Mouse (Mus musculus): ENCODE data around the gene Klhl26. TPM values are rescaled to one million over a fixed set of nuclear protein-coding genes. Genes with fewer than 3 reads are reported as not detected.
A peak's percentile ranks its signal among the peaks of the same experiment; 100 is the strongest.

The Klhl26 gene
- polyA plus RNA-seq, 1 experiment from 2014 or later, result 24.4 TPM

DNA sequence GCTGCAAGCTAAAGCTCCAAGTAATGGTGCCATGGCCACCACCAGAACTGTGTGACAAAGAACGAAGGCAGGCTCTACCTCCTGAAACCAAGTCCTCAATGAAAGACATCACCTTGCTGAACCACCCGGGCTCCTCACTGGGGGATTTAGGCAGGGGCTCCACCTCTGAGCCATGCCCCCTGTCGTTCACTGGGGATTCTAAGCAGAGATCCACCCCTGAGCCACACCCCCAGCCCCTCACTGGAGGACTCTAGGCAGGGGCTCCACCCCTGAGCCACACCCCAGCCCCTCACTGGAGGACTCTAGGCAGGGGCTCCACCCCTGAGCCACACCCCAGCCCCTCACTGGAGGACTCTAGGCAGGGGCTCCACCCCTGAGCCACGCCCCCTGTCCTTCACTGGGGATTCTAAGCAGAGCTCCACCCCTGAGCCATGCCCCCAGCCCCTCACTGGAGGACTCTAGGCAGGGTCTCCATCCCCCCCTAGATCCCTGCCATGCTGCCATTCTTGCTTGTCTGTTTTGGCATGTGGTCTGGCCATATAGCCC lies 43.7 kb downstream of the Klhl26 start:
- 47% methylated on average over 4 of the region's 4 CpGs for WGBS
- Histone ChIP-seq H3K9ac (no peak overlapping the region), H3K27me3 (ENCODE audit: insufficient read depth, low read length) (no peaks in the 10 kb centered on the region), H3K4me2 (no peak overlapping the region), H3K36me3 (ENCODE audit: insufficient read depth) (0 out of 2 replicates have a peak, but pooled peaks cover 7% of the 10 kb centered on the region), H3K27ac (ENCODE audit: low read depth) (no peak overlapping the region), H3K9me3 (ENCODE audit: low read depth, low read length) (no peaks in the 10 kb centered on the region), H3K4me1 (ENCODE audit: insufficient read depth) (no peaks in the 10 kb centered on the region), H3K4me3 (ENCODE audit: low read depth, low read length) (no peak overlapping the region)
- no peak for TF ChIP-seq CTCF (IDR thresholded peaks at IDR 0.05; ENCODE audit: low read depth)
- ATAC-seq (ENCODE audit: insufficient read depth) (no peak), DNase-seq (no peak)

DNA sequence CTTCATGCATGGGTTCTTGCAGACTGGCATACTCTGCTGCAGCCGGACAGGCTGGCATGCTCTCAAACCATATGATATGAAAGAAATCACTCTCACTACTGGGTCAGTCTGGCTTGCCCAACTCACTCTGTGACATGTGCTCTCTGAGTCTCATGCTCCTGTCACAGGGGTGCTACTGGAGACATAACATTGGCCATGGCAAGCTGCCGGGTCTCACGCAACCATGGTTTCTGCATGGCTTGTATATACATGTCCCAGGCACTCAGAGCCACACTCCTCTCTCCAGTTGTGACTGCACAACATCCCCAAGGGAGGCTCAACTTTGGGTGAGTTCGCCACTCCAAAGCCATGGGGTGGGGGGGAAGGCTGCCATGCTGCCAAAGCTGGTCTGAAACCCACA lies 45.6 kb downstream of the Klhl26 start:
- WGBS, result 89% methylated on average over 4 of the region's 4 CpGs
- no peak overlapping the region for H3K27ac ChIP-seq (ENCODE audit: low read depth)
- H3K4me3 ChIP-seq (ENCODE audit: low read depth, low read length), result no peak overlapping the region
- no peaks in the 10 kb centered on the region for H3K9me3 ChIP-seq (ENCODE audit: low read depth, low read length)
- no peak for TF ChIP-seq CTCF (IDR thresholded peaks at IDR 0.05; ENCODE audit: low read depth)
- no peak for DNase-seq
- H3K4me2 ChIP-seq, result no peak overlapping the region
- H3K4me1 ChIP-seq (ENCODE audit: insufficient read depth), result no peaks in the 10 kb centered on the region
- ATAC-seq (ENCODE audit: insufficient read depth), result no peak
- H3K36me3 ChIP-seq (ENCODE audit: insufficient read depth), result 0 out of 2 replicates have a peak, but pooled peaks cover 7% of the 10 kb centered on the region
- no peaks in the 10 kb centered on the region for H3K27me3 ChIP-seq (ENCODE audit: insufficient read depth, low read length)
- no peak overlapping the region for H3K9ac ChIP-seq

DNA sequence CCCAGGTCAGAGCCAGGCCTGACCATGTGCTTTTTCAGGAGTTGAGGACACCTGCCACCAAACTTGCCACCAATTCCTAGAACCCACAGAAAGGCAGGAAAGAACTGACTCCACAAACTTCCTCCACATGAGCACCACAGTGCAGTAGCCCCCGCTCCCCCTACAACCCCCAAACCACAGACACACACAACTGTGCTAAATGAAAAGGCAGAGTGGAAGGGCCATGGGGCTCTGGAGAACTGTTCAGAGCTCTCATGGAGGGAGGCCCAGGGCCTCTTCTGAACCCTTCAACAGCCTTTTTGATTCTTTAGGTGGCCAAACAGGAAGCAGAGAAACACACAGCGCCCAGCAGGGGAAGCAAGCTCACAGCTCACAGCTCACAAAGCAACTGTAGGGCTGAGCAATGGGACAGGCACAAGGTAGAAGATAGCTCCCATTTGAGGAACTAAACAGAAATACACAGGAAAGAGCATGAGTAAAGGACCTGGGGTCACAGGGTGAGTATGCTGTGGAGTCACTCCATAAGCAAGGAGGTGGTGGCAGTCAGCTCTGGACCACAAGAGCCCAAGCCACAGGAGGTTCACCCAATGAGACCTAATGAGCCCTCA lies 50.4 kb downstream of the Klhl26 start:
- no peak for TF ChIP-seq CTCF (IDR thresholded peaks at IDR 0.05; ENCODE audit: low read depth)
- ATAC-seq (ENCODE audit: insufficient read depth) (no peak), DNase-seq (no peak)
- no peak overlapping the region for H3K4me3 ChIP-seq (ENCODE audit: low read depth, low read length)
- H3K9me3 ChIP-seq (ENCODE audit: low read depth, low read length), result no peaks in the 10 kb centered on the region
- H3K27me3 ChIP-seq (ENCODE audit: insufficient read depth, low read length), result no peaks in the 10 kb centered on the region
- H3K36me3 ChIP-seq (ENCODE audit: insufficient read depth), result no peaks in the 10 kb centered on the region
- 82% methylated on average over 2 of the region's 2 CpGs for WGBS
- no peak overlapping the region for H3K27ac ChIP-seq (ENCODE audit: low read depth)
- no peaks in the 10 kb centered on the region for H3K4me1 ChIP-seq (ENCODE audit: insufficient read depth)
- no peak overlapping the region for H3K9ac ChIP-seq
- H3K4me2 ChIP-seq, result no peak overlapping the region

DNA sequence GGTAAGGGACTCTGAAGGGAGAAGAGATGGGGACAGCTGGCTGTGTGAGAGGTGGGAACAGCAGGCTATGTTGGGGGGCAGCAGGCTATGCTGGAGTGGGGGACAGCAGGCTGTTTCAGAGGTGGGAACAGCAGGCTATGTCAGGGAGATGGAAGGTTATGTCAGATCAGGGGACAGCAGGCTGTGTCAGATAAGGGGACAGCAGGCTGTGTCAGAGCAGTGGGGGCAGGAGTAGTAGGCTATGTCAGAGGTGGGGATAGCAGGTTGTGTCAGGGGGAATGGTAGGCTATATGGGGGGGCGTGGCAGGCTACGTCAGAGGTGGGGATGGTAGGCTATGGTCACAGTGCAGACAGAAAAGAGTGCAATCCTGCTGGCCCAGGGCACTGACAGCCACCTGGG lies 54.0 kb downstream of the Klhl26 start:
- H3K4me2 ChIP-seq, result no peak overlapping the region
- H3K36me3 ChIP-seq (ENCODE audit: insufficient read depth), result no peaks in the 10 kb centered on the region
- DNase-seq, result no peak
- H3K9me3 ChIP-seq (ENCODE audit: low read depth, low read length), result no peaks in the 10 kb centered on the region
- no peak overlapping the region for H3K9ac ChIP-seq
- 84% methylated on average over 2 of the region's 2 CpGs for WGBS
- H3K27me3 ChIP-seq (ENCODE audit: insufficient read depth, low read length), result no peaks in the 10 kb centered on the region
- H3K27ac ChIP-seq (ENCODE audit: low read depth), result no peak overlapping the region
- no peak overlapping the region for H3K4me3 ChIP-seq (ENCODE audit: low read depth, low read length)
- H3K4me1 ChIP-seq (ENCODE audit: insufficient read depth), result 0 out of 2 replicates have a peak, but pooled peaks cover 12% of the 10 kb centered on the region
- ATAC-seq (ENCODE audit: insufficient read depth), result no peak
- TF ChIP-seq CTCF (IDR thresholded peaks at IDR 0.05; ENCODE audit: low read depth), result no peak

DNA sequence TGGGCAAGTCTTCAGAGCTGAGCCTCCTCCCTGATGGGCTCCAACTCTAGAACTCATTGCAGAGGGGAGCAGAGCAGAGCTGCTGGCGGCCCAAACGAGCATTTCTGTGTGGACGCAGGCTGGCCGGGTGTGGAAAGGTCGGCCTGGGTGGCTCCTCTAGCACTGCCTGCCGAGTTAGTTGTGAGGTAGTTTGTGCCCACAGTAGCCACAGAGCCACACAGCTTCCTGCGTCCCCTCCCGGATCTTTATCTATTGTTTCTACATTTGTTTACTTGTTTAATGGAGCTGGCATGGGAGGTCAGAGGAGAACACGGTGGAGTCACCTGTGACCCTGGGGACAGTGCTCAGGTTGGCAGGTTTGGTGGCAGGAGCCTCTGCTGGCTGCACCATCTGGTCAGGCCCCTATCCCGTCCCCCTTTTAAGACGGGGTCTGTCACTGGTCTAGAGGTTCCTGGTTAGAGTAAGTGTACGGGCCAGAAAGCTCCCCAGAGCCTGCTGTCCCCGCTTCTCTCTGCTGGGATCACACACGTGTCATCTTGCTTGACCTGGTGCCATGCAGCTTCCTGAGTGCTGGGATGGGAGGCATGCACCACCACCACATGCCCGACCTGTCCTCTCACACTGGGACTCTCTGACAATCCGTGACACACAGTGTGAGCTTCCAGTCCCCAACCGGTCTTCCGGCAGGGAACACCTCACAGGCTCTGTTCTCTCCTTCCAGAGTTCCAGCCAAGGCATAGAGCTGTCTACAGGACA lies 55.2 kb downstream of the Klhl26 start:
- Histone ChIP-seq H3K27me3 (ENCODE audit: insufficient read depth, low read length) (no peaks in the 10 kb centered on the region), H3K36me3 (ENCODE audit: insufficient read depth) (no peaks in the 10 kb centered on the region), H3K4me3 (ENCODE audit: low read depth, low read length) (no peak overlapping the region), H3K27ac (ENCODE audit: low read depth) (no peak overlapping the region), H3K9ac (no peak overlapping the region; the same call in 1 of the 2 replicates), H3K4me2 (no peak overlapping the region), H3K4me1 (ENCODE audit: insufficient read depth) (peaks cover 21% of the 10 kb centered on the region; the same call in 1 of the 2 replicates), H3K9me3 (ENCODE audit: low read depth, low read length) (no peaks in the 10 kb centered on the region)
- WGBS, result 63% methylated on average over 18 of the region's 18 CpGs
- DNase-seq, result no peak
- ATAC-seq (ENCODE audit: insufficient read depth), result no peak
- no peak for TF ChIP-seq CTCF (IDR thresholded peaks at IDR 0.05; ENCODE audit: low read depth)

DNA sequence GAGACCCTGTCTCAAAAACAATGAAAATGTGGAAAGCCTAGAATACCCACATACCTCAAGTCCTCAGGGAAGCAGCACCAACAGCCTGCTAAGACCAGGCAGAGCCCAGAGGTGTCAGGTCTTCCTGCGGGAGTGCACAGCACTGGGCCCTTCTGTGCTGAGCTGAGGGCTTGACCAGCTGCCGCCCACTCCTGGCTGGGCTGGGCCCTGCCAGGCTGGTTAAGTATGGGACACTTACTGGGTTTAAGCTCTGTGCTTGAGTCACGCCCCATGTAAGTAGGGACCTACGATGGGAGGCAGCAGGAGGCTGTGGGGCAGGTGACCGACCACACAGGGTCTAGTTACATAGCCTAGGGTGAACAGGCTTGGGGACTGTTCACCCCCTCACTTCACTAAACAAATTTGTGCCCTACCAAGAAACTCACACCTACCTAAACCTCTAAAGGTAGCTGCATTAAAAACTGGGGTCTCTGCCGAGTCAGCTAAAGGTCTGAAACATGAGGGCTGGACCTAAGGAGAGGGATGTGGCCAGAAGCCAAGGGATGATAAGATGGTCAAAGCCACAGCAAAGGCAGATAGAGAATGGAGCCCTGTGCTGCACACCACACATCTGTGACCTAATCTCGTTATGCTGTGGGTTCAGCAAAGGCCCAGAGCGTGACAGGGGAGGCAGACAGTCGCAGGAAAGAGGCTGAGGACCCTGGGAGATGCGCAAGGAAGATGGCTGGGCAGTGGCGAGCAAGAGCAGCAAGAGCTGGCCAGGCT lies 56.7 kb downstream of the Klhl26 start:
- Histone ChIP-seq H3K9me3 (ENCODE audit: low read depth, low read length) (no peaks in the 10 kb centered on the region), H3K27ac (ENCODE audit: low read depth) (0 out of 2 replicates have a peak overlapping the region, but pooled peaks have one; percentile 32), H3K27me3 (ENCODE audit: insufficient read depth, low read length) (no peaks in the 10 kb centered on the region), H3K4me1 (ENCODE audit: insufficient read depth) (peaks cover 21% of the 10 kb centered on the region; the same call in 1 of the 2 replicates), H3K9ac (no peak overlapping the region), H3K4me3 (ENCODE audit: low read depth, low read length) (no peak overlapping the region), H3K4me2 (no peak overlapping the region), H3K36me3 (ENCODE audit: insufficient read depth) (no peaks in the 10 kb centered on the region)
- TF ChIP-seq CTCF (IDR thresholded peaks at IDR 0.05; ENCODE audit: low read depth), result no peak
- DNase-seq, result no peak
- 75% methylated on average over 11 of the region's 11 CpGs for WGBS
- ATAC-seq (ENCODE audit: insufficient read depth), result no peak

All from lung, embryonic 14.5 days (tissue).